Mouse (Mus musculus) left cerebral cortex, postnatal 14 days (tissue): ENCODE measurements around the gene Tmem198. TPM values are rescaled to one million over a fixed set of nuclear protein-coding genes. Genes with fewer than 3 reads are reported as not detected.

Source experiments
- DNase-seq, 2 experiments: peaks; one replicate each; pipeline ENCODE4 v3.0.0; 2021 to 2022; ENCODE audit warnings: low spot score in 2 of 2, mixed read lengths in 1 of 2
- intact Hi-C: fragments of 180-260 bp; cut with DNase I; formaldehyde crosslinking; loops from one replicate; pipeline ENCODE4 v1.15.1; 2025
- long read RNA-seq, 2 experiments: library from polyadenylated mRNA; stranded (forward); transcript quantifications; one replicate each; pipeline ENCODE4 v2.0.0; 2021
- total RNA-seq, 2 experiments: library from RNA; stranded (reverse); gene quantifications; 2 replicates each; pipeline ENCODE4 v1.2.3; 2021

Gene Tmem198
- 10 to 100 TPM; 76.1 to 77.3 TPM for total RNA-seq
- long read RNA-seq, experiment 1, transcript Tmem198-202 (5 exons, 2,185 nt): major isoform, 62 of 107 reads
- long read RNA-seq, experiment 1, partial matches to known transcripts: 10 of 107 reads
- long read RNA-seq, experiment 1, other reads (novel, unspliced or antisense): 34 of 107 reads
- long read RNA-seq, experiment 2, transcript Tmem198-202 (5 exons, 2,185 nt): major isoform, 57 of 97 reads
- long read RNA-seq, experiment 2, partial matches to known transcripts: 3 of 97 reads
- long read RNA-seq, experiment 2, other reads (novel, unspliced or antisense): 36 of 97 reads

- peak; percentile 96 to 97 for DNase-seq
- intact Hi-C loops: loop anchor here (5.0 kb wide), 1 partner anchor 118 kb away; no protein-coding TSS in a partner anchor
Observed at GRCm38 (mm10) chr1:75478916-75479634, at the start of gene Tmem198, which contains the start of gene Chpf. Gene Tmem198, plus strand, starts transcription at chr1:75479532. Gene Chpf, minus strand, starts transcription at chr1:75479307.

DNA sequence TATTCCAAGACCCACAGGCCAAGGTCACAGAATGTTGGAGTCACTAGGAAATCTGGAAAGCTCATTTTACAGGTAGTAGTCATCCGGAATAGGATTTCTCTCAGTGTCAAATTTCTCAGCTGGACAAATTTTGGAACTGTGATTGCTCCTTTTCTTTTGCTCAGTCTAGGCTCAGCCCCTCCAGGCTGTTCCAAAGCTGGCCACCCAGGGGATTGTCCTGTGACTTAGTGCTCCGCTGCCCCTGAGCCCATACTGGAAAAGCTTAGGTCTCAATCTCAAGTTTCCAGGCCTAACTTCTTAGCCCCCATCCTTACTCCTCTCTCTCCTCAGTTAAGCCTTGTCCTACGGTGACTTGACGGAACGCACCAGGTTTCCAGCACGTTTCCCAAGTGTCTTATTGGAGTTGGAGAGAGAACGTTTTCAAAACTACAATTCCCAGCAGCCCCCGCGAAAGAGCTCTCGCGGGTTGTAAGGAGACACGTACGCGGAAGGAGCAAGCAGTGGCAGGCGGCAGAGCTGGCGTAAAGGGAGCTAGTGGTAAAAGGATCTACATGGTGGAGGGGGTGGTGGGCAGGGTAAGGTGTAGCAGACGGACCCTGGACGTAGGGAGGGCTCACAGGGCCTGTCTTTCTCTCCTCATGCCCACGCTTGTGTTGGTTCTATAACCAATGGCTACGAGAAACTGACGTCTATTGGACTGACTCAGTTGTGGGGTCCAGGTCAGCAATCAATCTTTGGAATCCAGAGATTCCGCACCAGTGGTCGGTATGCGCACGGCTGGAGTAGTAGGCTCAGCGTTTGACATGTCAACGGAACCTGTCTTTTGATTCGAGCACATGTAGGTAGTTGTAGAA, 43.6 kb upstream of the Tmem198 start, which contains the start of gene Gmppa:
Gene Gmppa (plus strand): TSS at position 456 of the 854 bp plus-strand sequence.
- DNase-seq: peak; percentile 84 to 86
- intact Hi-C loops: no loop called here

DNA sequence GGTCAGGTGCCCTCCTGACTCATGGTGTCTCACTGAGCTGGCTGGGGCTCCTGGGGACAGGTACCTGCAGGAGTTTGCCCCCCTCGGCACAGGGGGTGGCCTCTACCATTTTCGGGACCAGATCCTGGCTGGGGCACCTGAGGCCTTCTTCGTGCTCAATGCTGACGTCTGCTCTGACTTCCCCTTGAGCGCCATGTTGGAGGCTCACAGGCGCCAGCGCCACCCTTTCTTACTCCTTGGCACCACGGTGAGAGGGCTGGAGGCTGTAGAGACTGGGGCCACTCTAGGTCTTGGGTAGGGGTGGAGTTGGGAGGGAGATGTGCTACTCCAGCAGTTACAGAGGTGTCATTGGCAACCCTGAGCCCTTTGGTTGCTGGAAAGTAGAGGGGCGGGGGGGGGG, 40.5 kb upstream of the Tmem198 start:
- no peak for DNase-seq
- intact Hi-C loops: no loop called here

DNA sequence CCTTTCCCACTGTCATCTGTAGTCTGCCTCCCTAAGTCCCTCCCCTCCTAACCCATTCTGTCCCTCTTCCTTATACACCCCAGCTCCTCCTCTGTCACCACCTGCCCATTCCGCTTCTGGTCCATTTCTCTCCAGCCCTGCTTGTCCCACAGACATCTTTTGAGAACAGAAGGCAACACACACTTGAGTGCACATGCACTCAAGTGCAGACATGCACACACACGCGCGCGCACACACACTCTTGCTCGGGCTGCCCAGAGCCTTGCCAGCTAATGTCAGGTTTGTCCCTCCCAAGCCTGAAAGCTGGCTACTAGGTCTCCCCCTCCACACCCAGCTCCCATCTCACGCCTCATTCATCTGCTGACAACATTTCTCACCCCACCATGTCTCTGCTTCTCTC, 38.7 kb upstream of the Tmem198 start:
- intact Hi-C loops: no loop called here
- no peak for DNase-seq

DNA sequence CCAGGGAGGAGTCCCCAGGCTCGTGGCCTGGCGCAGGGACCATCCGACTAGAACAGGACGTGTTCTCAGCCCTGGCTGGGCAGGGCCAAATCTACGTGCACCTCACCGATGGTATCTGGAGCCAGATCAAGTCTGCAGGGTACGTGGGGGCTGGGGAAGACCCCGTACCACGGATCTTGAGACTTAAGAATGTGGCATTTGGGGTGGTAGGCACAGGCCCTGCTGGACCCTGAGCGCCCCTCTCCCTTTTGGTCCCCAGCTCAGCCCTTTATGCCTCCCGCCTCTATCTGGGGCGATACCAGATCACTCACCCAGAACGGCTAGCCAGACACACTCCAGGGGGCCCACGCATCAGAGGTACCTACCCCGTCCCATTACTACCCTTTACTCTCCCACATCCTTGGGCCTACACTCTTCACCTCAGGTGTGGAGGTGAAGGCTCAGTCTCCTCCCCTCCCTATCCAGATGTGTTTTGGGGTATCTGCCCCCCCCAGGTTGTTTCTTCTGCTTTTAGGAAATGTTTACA, 37.8 kb upstream of the Tmem198 start:
- DNase-seq: no peak
- intact Hi-C loops: no loop called here

- intact Hi-C loops: no loop called here
- DNase-seq: no peak
Observed at GRCm38 (mm10) chr1:75442171-75442570, 37.2 kb upstream of the Tmem198 start.

DNA sequence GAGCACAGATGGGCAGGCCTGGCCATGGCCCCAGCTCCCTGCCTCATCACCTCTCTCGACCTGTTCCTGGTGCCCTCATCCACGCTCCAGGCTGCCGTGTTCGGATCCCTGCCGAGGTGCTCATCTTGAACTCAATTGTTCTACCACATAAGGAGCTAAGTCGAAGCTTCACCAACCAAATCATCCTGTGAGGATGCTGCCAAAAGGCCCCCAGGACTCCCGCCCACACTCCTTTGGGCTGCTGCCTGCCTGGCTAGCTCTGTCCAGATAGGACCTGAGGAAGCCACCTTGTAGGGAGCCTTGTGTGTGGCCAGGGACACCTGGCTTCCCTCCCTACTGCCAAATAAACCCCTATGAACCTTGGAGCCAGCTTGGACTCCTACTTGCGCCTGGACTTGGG, 36.5 kb upstream of the Tmem198 start:
- intact Hi-C loops: no loop called here
- no peak for DNase-seq

- intact Hi-C loops: no loop called here
- DNase-seq: no peak
Observed at GRCm38 (mm10) chr1:75443247-75444024, 35.9 kb upstream of the Tmem198 start.

- intact Hi-C loops: no loop called here
- DNase-seq: no peak
Observed at GRCm38 (mm10) chr1:75444208-75444607, 35.1 kb upstream of the Tmem198 start.

DNA sequence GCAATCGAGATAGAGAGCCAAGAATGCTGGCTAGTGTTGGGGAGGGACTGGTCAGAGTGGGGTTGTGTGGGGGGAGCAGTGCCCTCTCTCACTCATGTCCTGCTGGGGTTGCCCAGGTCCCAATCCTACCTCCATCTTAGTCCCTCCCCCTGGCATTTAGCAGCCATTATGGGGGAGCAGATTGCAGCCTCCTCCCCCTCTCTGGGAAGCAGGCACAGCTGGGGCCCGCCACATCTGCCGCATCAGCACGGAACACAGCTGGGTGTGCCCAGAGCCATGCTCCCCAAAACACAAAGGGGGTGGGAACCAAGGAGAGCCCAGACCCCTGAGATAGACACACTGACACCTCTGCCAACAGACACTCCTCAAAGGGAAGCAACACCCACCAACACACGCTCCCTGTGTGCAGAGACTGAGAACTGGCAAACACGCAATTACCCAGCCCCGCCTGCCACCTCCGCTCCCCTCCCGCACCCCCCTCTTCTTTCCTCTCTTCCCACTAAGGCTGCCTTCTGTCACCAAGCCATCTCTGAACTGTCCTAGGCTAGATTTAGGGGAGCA, 34.1 kb upstream of the Tmem198 start:
- intact Hi-C loops: no loop called here
- peak; percentile 67 to 71 for DNase-seq

DNA sequence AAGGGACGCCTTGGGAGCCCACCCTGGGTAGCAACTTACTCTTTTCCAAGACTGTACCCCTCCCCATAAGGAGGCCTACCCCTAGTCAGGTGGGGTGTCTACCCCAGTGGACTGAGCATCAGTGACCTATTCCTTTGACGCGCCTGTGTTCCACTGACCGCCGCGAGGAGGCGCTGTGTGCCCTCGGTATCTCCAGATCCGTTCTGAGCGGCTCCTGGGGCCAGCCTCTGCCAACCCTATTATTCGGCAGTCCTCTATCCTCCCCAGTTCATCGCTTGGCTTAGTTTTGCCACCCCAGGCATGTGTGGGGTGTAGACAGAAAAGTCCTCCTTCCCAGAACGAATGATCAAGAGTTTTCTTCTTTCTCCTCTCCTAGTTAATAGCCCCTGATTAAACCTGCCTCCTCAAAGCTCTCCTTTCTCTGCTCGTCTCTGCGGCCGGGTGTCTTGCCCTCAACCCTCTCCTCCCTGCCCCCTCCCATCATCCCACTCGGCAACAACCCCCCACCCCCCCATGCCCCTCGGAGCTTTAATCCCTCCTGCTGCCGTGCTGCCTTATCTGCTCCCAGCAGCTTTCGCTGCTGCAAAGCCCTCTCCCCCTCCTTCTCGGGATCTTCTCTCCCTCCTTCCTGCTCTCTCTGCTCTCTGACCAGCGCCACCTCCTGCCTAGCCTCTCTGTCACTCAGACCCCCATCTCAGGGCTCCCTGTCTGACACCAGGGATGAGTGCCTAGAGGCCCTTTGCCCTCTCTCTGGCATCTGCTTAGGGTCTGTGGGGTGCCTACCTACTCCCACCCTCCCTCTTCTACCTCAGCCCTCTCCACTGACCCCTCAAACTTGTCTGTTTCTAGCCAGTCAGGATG, 33.4 kb upstream of the Tmem198 start:
- intact Hi-C loops: loop anchor here (2.0 kb wide), 1 partner anchor 21 kb away; no protein-coding TSS in a partner anchor
- peak; percentile 74 to 78 for DNase-seq

DNA sequence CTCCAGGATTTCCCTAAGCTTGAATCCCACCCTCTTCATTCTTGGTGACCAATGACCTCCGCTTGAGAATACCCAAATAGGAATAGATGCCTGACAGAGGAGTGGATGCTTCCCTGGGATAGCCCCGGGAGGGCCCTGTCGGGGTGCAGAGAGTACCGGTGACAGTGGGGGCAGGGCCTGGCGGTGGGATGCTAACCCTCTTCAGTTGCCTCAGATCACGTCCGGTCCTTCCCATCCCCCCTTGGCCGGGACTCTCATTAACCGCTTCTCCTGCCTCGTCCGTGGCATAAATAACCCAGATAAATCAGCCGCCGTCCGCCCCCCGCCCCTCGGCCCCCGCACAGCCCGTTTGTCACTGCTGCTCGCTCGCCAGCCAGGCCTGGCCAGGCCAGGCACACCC, 32.7 kb upstream of the Tmem198 start:
- no peak for DNase-seq
- intact Hi-C loops: loop anchor here (2.0 kb wide), 1 partner anchor 20 kb away; no protein-coding TSS in a partner anchor

DNA sequence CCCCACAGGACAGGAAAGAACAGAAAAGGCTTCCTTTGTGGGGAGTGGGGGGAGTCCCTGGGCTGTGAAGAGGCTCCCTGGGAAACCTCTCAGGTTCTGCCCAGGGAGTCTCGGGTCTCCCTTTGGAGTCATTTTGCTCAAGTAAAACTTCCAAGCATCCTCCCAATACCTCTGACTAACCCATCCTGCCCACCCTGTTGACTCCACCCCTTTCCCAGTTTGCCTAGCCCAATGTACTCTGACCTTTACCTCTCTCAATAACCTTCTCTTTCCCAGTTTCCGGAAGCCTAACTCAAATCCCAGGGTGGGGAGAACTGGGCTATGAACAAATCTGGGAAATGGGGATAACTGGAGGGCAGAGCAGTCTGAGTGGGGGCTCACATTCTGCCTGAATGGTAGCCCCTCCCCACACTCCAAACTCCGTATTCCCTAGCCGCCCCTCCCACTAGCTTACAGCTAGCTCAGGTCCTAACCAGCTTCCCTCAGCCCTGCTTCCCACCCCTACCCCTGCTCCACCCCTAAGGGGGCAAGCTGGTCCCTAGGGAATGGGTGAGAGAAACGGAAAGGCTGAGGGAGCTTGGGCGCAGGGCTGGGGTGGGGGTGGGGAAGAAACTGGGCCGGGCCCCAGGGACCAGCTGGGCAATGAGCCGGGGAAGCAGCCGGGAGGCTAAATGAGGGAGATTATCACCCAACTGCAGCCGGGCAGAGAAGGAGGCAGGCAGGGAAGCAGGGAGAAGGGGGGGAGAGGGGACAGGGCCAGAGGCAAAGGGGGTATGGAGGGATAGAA, 31.9 kb upstream of the Tmem198 start:
- no peak for DNase-seq
- intact Hi-C loops: loop anchor here (2.0 kb wide), 1 partner anchor 19 kb away; no protein-coding TSS in a partner anchor

GRCm38 (mm10) chr1:75448052-75448431, 31.3 kb upstream of the Tmem198 start:
- DNase-seq: no peak
- intact Hi-C loops: no loop called here

DNA sequence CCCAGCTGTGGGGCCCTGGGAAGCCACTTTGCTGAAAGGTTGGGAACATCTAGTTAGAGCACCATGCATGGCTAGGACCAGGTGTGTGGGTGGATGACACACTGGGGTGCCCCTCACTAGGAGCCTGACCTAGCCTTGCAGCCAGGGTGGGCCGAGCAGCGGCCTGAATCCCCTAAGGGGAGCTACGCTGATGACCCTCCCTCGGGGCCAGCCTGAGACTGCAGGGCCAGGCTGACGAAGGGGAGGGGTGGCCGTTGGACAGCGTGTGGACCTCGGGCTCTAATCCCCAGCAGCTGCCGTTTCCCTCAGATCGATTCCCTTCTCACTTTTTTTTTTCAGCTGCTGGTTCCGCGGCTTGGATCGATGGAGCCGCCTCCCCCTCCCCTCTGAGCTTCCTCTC, 30.4 kb upstream of the Tmem198 start:
- intact Hi-C loops: no loop called here
- DNase-seq: no peak

- intact Hi-C loops: no loop called here
Observed at GRCm38 (mm10) chr1:75449377-75450135, 29.8 kb upstream of the Tmem198 start.

More at GRCm38 (mm10) chr1:75449377-75450135, 29.8 kb upstream of the Tmem198 start:
- no peak for DNase-seq
